Mouse (Mus musculus): Measurements from ENCODE around the gene Acot9. TPM values are rescaled to one million over a fixed set of nuclear protein-coding genes. Genes with fewer than 3 reads are reported as not detected.

Acot9 gene
- polyA plus RNA-seq (2015; fragmentation: Nextera tagmentation; extraction: Ambion mirVana): 63.9 and 66.5 TPM in 2 replicates

- Histone ChIP-seq H3K4me2 (ENCODE audit: low read length) (peak within 1 kb of the TSS; percentile 51), H3K36me3 (ENCODE audit: insufficient read depth, low read length) (no peaks in the 10 kb centered on the region), H3K9me3 (replicated peaks; ENCODE audit: low read length) (no peaks in the 10 kb centered on the region), H3K27ac (peak within 1 kb of the TSS; percentile 72), H3K27me3 (ENCODE audit: insufficient read depth, low read length) (no peaks in the 10 kb centered on the region), H3K4me1 (replicated peaks; ENCODE audit: insufficient read depth, low read length) (no peaks in the 10 kb centered on the region), H3K9ac (ENCODE audit: low read depth, low read length) (peak within 1 kb of the TSS; percentile 65), H3K4me3 (replicated peaks; ENCODE audit: low read depth, low read length) (peak within 1 kb of the TSS; percentile 52)
- 31% methylated on average over 37 of the region's 37 CpGs for WGBS
- peak; percentile 71 for TF ChIP-seq CTCF (IDR thresholded peaks at IDR 0.05; ENCODE audit: low read depth)
- DNase-seq (ENCODE audit: low spot score) (peak; percentile 90), ATAC-seq (replicated peaks; ENCODE audit: low FRiP score, low read depth) (peak; percentile 99)
Observed at GRCm38 (mm10) chrX:155262235-155262914, at the start of gene Acot9. TSS of gene Acot9 (plus strand) at chrX:155262443.

DNA sequence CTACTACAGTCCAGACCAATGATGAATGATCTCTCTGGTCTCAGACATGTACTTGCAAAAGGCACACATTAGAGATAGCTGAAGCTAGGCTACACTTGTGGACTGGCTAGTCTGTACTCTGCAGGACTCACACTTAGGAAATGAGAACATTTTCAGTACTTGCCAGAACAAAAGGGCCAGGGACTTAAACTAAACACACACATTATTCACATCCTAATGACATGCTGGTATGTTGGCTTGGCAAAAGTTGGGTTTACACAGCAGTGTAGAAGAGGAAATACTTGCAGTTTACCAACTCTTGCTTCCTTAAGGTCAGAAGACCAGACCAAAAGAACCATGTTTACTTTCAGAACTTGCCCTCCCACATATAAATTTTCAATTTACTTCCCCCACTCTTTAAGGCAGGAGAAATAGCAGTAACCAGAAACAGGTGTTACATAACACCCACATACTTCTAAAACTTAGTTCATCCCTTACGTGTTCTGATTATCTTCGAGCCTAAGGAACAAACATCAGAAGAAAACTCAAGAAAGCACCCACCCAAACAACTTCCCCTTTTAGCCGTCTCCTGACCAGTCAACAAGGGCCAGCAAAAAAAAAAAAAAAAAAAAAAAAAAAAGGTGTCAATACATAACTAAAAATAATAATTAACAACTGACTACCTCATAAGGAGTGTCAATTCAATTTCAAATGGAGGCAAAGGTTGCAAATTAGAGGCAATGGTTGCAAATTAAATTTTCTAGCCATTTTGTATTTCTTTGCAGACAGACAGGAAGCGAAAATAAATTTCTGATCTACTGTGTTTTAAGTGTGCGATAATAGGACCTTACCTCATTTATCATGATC lies 47.7 kb upstream of the Acot9 start:
- H3K4me2 ChIP-seq (ENCODE audit: low read length): peak overlapping the region; percentile 51
- WGBS: 74% methylated on average over 5 of the region's 5 CpGs
- TF ChIP-seq CTCF (IDR thresholded peaks at IDR 0.05; ENCODE audit: low read depth): no peak

GRCm38 (mm10) chrX:155215501-155216248 lies 46.6 kb upstream of the Acot9 start:
- Histone ChIP-seq H3K4me2 (ENCODE audit: low read length) (peak overlapping the region; percentile 51), H3K4me3 (replicated peaks; ENCODE audit: low read depth, low read length) (peak overlapping the region; percentile 54), H3K9ac (ENCODE audit: low read depth, low read length) (peak overlapping the region; percentile 66), H3K27me3 (ENCODE audit: insufficient read depth, low read length) (no peaks in the 10 kb centered on the region), H3K4me1 (replicated peaks; ENCODE audit: insufficient read depth, low read length) (no peaks in the 10 kb centered on the region), H3K36me3 (ENCODE audit: insufficient read depth, low read length) (no peaks in the 10 kb centered on the region), H3K27ac (peak overlapping the region; percentile 88), H3K9me3 (replicated peaks; ENCODE audit: low read length) (no peaks in the 10 kb centered on the region)
- ATAC-seq (replicated peaks; ENCODE audit: low FRiP score, low read depth) (peak; percentile 71), DNase-seq (ENCODE audit: low spot score) (peak; percentile 14)
- 32% methylated on average over 22 of the region's 24 CpGs for WGBS
- no peak for TF ChIP-seq CTCF (IDR thresholded peaks at IDR 0.05; ENCODE audit: low read depth)

More for the DNA sequence above, 47.7 kb upstream of the Acot9 start:
- no peak overlapping the region for H3K9ac ChIP-seq (ENCODE audit: low read depth, low read length)
- H3K27ac ChIP-seq: no peak overlapping the region
- no peaks in the 10 kb centered on the region for H3K9me3 ChIP-seq (replicated peaks; ENCODE audit: low read length)
- no peak for ATAC-seq (replicated peaks; ENCODE audit: low FRiP score, low read depth)
- peak; percentile 17 for DNase-seq (ENCODE audit: low spot score)
- no peaks in the 10 kb centered on the region for H3K36me3 ChIP-seq (ENCODE audit: insufficient read depth, low read length)
- no peaks in the 10 kb centered on the region for H3K27me3 ChIP-seq (ENCODE audit: insufficient read depth, low read length)
- H3K4me1 ChIP-seq (replicated peaks; ENCODE audit: insufficient read depth, low read length): no peaks in the 10 kb centered on the region
- peak overlapping the region; percentile 54 for H3K4me3 ChIP-seq (replicated peaks; ENCODE audit: low read depth, low read length)

- Histone ChIP-seq H3K4me2 (ENCODE audit: low read length) (peak within 1 kb of the TSS; percentile 51), H3K4me3 (replicated peaks; ENCODE audit: low read depth, low read length) (peak within 1 kb of the TSS; percentile 54), H3K4me1 (replicated peaks; ENCODE audit: insufficient read depth, low read length) (no peaks in the 10 kb centered on the region), H3K27me3 (ENCODE audit: insufficient read depth, low read length) (no peaks in the 10 kb centered on the region), H3K9ac (ENCODE audit: low read depth, low read length) (peak within 1 kb of the TSS; percentile 66), H3K9me3 (replicated peaks; ENCODE audit: low read length) (no peaks in the 10 kb centered on the region), H3K27ac (peak within 1 kb of the TSS; percentile 88), H3K36me3 (ENCODE audit: insufficient read depth, low read length) (no peaks in the 10 kb centered on the region)
- peak; percentile 95 for DNase-seq (ENCODE audit: low spot score)
- peak; percentile 98 for ATAC-seq (replicated peaks; ENCODE audit: low FRiP score, low read depth)
- peak; percentile 82 for TF ChIP-seq CTCF (IDR thresholded peaks at IDR 0.05; ENCODE audit: low read depth)
- WGBS: 17% methylated on average over 26 of the region's 26 CpGs
Observed at GRCm38 (mm10) chrX:155216271-155216670, 46.0 kb upstream of the Acot9 start, which contains the start of gene Sat1. TSS of gene Sat1 (minus strand) at chrX:155216449.

DNA sequence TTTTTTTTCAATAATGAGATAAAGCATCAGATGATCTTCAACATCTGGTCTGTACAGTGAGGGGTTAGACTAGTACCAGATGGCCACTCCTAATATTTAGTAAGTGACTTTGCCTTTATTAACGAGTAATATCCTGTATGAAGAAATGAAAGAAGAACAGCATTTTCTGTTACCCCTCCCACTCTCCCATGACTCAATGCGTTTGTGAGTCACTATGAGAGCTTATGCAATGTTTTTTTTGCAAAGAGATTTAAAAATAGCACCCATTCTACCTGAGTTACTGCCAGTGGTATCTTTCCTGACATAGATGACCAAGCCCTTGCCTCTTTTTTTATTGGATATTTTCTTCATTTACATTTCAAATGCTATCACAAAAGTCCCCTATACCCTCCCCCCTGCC lies 44.0 kb upstream of the Acot9 start:
- no peak for ATAC-seq (replicated peaks; ENCODE audit: low FRiP score, low read depth)
- Histone ChIP-seq H3K9me3 (replicated peaks; ENCODE audit: low read length) (no peaks in the 10 kb centered on the region), H3K4me3 (replicated peaks; ENCODE audit: low read depth, low read length) (no peak overlapping the region), H3K36me3 (ENCODE audit: insufficient read depth, low read length) (no peaks in the 10 kb centered on the region), H3K27me3 (ENCODE audit: insufficient read depth, low read length) (no peaks in the 10 kb centered on the region), H3K9ac (ENCODE audit: low read depth, low read length) (no peak overlapping the region), H3K4me2 (ENCODE audit: low read length) (no peak overlapping the region), H3K27ac (no peak overlapping the region), H3K4me1 (replicated peaks; ENCODE audit: insufficient read depth, low read length) (no peaks in the 10 kb centered on the region)
- TF ChIP-seq CTCF (IDR thresholded peaks at IDR 0.05; ENCODE audit: low read depth): no peak
- whole genome bisulfite sequencing: 63% methylated on average over 2 of the region's 2 CpGs
- DNase-seq (ENCODE audit: low spot score): no peak

- TF ChIP-seq CTCF (IDR thresholded peaks at IDR 0.05; ENCODE audit: low read depth): no peak
- no peak overlapping the region for H3K4me2 ChIP-seq (ENCODE audit: low read length)
- H3K27ac ChIP-seq: no peak overlapping the region
- no peaks in the 10 kb centered on the region for H3K36me3 ChIP-seq (ENCODE audit: insufficient read depth, low read length)
- no peak overlapping the region for H3K4me3 ChIP-seq (replicated peaks; ENCODE audit: low read depth, low read length)
- DNase-seq (ENCODE audit: low spot score) (no peak), ATAC-seq (replicated peaks; ENCODE audit: low FRiP score, low read depth) (no peak)
- H3K9ac ChIP-seq (ENCODE audit: low read depth, low read length): no peak overlapping the region
- no peaks in the 10 kb centered on the region for H3K9me3 ChIP-seq (replicated peaks; ENCODE audit: low read length)
- H3K27me3 ChIP-seq (ENCODE audit: insufficient read depth, low read length): no peaks in the 10 kb centered on the region
- no peaks in the 10 kb centered on the region for H3K4me1 ChIP-seq (replicated peaks; ENCODE audit: insufficient read depth, low read length)
Observed at GRCm38 (mm10) chrX:155256856-155257255, 5.4 kb upstream of the Acot9 start.
